Comparison of ENCODE assay signal across 13 mouse cellular contexts in the genomic region with DNA sequence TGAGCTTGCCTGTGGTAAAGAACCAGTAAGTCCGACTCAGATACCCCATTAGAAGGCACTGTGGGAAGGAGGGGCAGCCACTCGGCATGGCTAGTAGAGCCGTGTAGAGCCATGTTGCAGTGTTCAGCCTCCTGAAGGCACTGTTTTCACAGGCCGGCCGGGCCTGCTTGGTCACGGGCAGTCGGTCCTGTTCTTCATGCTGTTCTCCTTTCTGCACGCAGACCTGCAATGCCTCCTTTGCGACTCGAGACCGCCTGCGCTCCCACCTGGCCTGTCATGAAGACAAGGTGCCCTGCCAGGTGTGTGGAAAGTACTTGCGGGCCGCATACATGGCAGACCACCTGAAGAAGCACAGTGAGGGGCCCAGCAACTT.
"Had no signal": no experiment of that assay in that cellular context is flagged by ENCODE, and none has a peak within 500 bp of the region (broad histone marks: within the 10 kb centered on the region; RNA-seq: fewer than 3 reads in every experiment).

No protein-coding gene starts in this region.

- ATAC-seq: intestine, embryonic 16.5 days; midbrain, embryonic 13.5 days had no signal

- H3K27ac ChIP-seq: limb, embryonic 15.5 days; lung, embryonic 15.5 days; macrophage; midbrain, embryonic 13.5 days had no signal

- H3K27me3 ChIP-seq: limb, embryonic 15.5 days; lung, embryonic 15.5 days; midbrain, embryonic 13.5 days had no signal

- H3K4me2 ChIP-seq: limb, embryonic 15.5 days; lung, embryonic 15.5 days; midbrain, embryonic 13.5 days had no signal

- H3K9ac ChIP-seq: limb, embryonic 15.5 days; lung, embryonic 15.5 days; midbrain, embryonic 13.5 days had no signal

- DNase-seq: kidney, adult 8-10 months; layer of hippocampus, adult 9-11 months; layer of hippocampus, postnatal 36 days; lung, postnatal 14 days; retina, postnatal 1 day; right cerebral cortex, postnatal 4 days; spleen, adult 18-20 months had no signal

- H3K9me3 ChIP-seq: limb, embryonic 15.5 days; lung, embryonic 15.5 days; midbrain, embryonic 13.5 days had no signal

- H3K4me3 ChIP-seq: limb, embryonic 15.5 days; lung, embryonic 15.5 days; midbrain, embryonic 13.5 days; myocyte had no signal
